Mouse (Mus musculus): Measurements from ENCODE around the gene Psph.
"Not testable (repeated sequence)": the region's sequence is repeated elsewhere in the genome, so short reads cannot be mapped to it uniquely, and the experiment has no call there.

Psph gene

DNA sequence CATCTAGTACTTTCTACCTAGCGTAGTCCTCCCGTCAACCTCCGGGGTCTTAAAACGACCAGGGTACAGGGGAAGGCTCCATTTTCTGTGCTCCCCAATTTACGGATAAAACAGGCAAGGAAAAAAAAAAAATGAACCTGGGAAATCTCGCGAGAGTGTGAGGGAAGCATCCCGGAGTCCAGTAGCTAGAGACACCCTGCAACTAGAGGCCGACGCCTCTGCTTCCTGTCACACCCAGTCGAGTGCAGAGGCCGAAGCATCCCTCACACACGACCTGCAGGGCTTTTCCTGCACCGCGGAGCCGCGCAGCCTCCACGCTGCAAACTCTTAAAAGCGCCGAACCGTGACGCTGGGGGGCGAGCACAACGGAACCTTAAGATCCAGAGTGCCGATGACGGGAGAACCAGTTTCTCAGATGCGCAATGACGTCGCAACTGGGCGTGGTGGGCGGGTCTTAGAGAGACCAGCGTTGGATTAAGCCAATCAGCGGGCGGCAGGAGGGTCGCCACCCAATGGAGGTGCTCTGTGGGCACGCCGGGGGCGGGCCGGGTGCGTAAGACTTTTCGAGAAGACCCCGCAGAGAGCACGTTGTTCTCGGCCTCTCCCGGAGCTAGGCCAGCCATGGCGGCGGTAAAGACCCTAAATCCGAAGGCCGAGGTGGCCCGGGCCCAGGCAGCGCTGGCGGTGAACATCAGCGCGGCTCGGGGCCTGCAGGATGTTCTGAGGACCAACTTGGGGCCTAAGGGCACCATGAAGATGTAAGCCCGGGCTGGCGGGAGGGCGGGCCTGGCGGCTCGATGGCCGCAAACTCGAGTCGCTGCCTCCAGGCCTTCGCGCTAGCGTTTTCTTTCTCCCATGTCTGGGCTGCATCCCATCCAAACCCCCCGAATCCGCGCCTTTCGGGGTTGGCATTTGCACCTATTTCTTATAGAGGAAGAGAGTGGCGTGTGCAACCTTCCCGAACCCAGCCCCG lies at the start of gene Psph:
TSS of gene Psph (minus strand) at position 632 of the 973 bp plus-strand sequence.
- peak; percentile 96 for DNase-seq

DNA sequence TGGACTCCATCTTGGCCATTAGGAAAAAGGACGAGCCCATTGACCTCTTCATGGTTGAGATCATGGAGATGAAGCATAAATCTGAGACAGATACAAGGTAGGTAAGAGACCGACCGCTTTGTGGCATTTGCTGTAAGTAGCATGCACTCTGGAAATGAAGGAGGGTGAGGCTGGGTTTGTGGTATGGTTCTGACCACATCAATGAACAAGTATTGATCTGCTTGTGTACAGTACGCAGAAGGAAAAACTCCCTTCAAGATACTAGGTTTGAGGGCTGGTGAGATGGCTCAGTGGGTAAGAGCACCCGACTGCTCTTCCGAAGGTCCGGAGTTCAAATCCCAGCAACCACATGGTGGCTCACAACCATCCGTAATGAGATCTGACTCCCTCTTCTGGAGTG lies 3.3 kb upstream of the Psph start:
- not testable (repeated sequence) for DNase-seq

DNA sequence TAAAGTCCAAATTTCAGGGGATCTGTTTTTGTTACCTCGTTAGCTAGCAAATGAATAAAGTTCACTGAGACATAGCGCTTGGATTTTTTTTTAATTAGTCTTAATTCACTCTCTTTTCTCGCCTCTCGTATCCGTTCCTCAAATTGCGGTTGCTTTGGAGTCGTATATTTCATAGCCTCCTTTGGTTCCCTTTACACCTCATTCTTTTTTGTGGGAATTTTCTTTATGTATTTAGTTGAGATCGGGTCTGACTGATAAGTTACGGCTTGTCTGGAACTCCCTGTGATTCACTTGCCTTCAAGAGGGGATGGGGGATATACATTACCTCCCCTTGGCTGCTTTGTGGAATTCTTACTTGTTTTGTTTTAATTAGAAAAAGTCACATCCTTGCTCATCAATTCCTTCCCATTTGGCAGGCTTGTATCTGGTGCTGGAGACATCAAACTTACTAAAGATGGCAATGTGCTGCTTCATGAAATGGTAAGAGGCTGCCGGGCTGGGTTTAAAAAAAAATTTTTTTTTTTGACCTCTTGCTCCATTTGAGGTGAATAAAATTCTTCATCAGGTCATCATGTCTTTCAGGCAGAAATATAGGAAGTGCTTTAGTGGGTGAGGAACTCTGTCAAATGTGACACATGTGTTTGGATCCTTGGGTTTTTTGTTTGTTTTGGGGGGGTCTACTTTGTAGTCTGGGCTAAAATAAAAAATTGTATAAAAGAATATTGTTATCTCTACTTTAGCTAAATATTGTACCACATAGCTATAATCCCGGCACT lies 757 bp upstream of the Psph start:
- no peak for DNase-seq

DNA sequence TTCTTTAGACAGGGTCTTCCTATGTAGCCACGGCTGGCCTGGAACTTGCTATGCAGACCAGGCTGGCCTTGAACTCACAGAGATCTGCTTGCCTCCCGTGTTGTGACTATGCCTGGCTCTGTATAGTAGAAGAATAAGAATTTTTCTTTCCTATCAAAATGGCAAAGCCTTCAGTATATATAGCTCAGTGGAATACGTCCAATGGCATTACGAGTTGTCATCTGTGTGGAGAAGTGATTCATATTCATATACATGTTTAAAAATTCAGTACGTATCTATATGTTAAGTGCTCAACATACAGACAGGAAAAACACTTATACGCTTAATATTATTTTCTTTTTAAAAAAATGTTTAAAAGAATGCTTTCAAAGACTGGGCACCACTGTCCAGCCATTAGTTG lies 1.1 kb downstream of the Psph start:
- no peak for DNase-seq

DNA sequence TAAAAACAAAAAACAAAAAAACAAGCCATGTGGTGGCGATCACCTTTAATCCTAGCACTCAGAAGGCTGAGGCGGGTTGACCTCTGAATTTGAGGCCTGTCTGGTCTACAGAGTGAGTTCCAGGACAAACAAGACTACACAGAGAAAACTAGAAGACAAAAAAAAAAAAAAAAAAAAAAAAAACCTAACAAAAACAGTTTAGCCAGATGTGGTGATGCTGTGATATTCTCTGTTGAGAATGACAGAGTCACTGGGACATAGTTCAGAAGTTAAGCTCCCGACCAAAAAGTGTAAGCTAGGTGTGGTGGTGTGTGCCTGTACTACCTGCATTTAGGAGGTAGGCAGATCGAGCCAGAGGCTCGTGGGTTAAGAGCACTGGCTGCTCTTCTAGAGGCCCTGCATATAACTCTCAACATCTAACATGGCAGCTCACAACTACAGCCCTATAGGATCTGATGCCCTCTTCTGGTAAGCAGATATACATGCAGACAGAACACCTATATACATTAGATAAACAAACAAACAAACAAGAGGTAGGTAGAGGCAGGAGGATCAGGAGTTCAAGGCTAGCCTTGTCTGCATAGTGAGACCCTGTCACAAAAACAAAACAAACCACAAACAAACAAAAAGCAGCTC lies 1.9 kb downstream of the Psph start:
- DNase-seq = no peak

DNA sequence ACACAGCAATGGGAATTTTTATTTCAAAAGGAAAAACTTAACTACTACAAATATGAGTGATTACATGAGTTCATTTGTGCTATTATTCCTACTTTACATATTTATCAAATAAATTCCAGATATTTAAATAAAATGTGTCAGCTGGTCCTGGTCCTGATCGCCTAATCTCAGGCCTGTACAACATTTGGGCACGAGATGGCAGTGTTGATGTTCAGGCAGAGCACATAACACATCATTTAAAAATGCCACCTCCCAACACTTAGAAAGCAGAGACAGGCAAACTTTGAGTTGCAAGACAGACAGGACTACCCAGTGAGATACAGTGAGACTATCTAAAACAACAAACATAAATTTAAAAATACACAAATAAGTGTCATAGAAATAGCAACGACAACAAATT lies 5.0 kb downstream of the Psph start:
- DNase-seq = no peak

DNA sequence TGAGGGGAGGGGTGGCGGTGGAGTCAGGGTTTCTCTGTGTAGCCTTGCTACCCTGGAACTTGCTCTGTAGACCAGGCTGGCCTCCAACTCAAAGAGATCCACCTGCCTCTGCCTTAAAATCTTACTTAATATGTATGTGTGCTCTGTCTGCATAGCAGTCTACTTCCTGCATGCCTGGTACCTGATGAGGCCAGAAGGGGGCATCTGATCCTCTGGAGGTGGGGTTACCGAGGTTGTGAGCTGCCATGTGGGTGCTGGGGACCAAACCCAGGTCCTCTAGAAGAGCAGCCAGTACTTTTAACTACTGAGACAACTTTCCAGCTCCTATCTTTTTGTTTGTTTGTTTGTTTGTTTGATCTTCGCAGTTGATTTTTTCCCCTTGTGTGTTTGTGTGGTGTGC lies 7.1 kb downstream of the Psph start:
- no peak for DNase-seq

DNA sequence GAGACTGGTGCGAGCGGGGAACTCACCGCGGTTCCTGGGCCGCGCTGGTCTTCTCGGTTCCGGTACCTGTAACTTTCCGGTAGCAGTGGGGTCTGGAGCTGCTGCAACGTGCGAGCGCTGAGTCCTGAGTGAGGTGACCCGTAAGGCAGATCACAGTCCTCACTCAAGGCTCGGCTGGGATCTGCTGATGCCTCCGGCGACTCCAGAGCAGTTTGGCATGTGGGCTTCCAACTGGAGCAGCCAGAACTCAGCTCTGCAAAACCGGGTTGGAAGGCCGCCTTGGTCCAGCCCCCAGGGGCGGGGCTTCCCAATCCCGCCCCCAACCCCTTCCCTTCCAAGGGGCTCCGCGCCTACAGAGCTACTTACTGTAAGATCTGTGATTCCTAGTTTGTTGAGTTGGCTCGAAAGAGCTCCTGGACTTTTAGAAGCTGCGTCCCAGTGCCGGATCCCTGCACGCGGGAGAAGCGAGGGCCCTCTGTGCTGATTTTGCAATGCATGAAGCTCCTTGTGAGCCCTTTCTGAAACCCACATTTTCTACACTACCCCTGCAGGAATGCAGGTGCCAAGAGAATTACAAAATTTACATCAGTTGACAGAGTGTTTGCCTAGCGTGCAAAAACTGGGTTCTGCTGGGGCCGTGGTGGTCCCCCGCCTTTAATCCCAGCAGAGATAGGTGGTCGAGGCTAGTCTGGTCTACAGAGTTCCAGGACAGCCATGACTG lies 8.1 kb downstream of the Psph start:
- DNase-seq = peak; percentile 81

DNA sequence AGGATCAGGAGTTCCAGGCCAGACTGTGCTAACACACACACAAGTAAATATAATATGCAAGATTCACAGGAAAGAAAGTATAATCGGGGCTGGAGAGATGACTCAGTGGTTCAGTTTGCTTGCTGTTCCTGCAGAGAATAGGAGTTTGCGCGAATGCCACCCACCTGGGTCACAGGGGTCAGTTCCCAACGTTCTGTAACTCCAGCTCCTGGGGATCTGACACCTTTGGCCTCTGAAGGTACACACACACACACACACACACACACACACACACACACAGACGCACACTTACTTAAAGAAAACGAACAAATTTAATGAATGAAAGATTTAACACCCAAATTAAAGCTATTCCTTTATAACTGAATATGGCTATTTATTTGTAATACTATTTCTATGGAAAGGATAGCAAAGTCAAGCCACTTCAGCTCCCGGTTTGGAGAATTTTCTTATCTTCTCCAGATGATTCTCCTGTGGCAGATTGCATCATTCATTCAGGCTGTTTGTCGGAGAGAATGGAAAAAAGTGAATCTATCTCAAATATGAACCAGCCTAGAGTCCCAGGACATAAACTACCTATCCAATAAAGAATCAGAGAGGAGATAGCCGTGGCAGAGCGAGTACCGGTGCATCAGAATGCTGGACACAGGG lies 8.8 kb downstream of the Psph start:
- no peak for DNase-seq

DNA sequence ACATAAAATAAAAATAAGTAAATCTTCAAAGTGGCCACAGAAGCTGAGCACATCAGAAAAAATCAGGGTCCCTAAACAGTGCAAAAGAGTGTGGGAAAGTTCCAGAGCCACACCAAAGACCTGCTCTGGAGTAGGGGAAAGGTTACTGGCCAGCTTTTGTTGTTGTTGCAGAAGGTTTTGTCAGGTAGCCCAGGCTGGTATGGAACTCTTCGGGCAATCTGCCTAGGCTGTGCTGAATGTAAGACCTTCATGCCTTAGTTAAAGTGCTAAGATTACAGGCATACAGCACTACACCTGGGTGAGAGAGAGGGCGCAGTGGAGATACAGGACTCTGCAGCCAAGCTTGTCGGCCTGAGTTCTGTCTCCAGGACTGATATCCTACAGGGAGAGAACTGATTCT lies 12.6 kb downstream of the Psph start:
- DNase-seq = no peak

DNA sequence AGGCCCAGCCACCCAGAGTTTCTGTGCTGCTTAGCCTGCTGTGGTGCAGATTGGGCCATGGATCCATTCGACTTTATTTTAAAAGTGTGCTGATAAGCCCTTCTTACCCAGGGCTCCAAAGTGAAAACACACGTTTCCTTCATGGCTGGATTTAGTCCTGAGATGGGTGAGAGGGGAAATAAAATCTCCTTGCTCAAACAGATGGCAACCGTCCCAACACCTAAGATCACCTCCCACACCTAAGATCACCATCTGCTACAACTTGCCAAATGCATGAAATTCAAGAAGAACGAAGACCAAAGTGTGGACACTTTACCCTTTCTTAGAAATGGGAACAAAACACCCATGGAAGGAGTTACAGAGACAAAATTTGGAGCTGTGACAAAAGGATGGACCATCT lies 13.9 kb downstream of the Psph start:
- not testable (repeated sequence) for DNase-seq

DNA sequence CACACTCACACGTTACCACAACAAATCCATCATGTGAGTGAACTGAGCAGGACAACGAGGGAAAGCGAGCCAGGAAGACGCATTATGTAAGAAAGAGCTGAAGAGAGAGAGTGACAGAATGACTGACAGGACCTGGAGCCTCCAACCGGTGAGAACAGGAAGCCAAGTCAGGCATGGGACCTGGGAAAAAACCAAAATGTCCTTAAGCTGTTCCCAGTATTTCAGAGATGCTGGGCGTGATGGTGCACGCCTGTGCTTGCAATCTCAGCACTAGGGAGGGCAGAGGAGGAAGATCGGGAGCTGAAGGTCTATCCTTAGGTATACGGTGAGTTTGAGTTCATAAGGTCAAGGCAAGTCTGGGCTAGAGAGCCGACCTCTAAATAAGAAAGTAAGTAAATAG lies 14.8 kb downstream of the Psph start:
- DNase-seq = no peak

DNA sequence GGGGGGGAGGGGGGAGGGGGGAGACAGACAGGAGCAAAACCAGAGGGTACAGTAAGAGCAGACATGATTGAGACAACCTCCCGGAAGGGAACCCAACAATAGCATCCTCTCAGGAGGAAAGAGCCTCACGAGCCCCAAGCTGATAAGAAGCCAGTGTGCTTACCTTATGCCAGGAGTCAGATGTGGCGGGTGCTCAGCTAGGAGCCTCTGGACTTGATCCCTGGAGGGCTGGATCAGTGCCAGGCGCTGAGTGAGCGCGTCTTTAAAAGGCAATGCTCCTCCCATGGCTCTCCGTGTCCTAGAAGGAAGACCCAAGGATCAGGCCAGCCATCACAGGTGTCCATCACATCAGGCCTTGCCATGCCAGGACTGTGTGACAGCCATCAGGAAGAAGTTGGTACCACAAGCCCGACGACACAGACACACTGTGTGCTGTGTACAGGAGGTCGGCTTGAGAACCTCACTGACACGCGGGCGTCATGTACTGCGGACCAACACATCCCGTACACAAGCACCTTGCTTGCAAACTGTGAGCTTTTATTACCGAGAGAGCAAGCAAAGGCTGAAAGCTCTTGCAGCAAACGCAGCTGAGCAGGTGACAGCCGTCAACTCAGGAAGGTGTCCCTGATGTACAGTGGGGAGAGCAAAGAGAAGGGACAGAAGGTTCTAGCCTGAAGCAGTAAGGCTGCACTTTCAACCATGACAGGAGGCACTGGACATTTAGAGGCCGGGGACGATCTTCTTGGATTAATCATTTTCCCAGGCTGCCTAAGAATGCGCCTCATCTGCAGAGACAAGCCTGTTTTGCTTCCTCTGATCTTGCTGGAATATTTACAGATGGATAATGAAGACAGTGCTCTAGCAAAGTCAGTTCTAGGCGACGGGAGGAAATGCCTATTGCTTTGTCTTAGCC lies 16.6 kb downstream of the Psph start:
- no peak for DNase-seq

DNA sequence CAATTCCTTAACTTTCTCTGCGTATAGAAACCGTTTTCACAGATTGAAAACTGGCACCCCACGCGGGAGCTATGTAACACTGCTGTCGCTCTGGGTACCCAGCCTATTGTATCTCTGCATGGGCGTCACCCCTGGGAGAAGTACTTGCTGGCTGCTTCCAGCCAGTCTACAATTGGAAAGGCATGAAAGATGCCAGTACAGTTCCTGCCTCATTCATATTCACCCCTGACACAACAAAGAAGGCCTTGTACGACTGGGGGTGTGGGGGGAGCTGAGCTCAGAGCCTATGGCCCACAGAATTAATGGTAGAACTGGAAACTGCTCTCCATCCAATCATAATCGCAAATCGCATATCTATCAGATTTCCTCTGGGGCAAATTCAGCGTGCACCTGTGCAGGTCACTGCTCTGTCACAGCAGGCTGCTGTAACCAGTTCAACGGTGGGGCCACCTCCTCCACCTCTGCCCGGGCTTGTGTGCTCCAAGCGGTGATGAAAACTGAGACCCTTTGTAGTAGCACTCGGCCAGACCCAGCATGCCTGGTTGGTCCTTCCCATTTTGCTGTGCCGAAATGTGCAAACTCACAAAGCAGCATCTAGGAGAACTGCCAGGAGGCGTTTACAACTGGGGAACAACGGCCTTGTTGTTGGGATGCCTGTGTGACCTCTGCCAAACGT lies 25.2 kb downstream of the Psph start:
- peak; percentile 45 for DNase-seq

DNA sequence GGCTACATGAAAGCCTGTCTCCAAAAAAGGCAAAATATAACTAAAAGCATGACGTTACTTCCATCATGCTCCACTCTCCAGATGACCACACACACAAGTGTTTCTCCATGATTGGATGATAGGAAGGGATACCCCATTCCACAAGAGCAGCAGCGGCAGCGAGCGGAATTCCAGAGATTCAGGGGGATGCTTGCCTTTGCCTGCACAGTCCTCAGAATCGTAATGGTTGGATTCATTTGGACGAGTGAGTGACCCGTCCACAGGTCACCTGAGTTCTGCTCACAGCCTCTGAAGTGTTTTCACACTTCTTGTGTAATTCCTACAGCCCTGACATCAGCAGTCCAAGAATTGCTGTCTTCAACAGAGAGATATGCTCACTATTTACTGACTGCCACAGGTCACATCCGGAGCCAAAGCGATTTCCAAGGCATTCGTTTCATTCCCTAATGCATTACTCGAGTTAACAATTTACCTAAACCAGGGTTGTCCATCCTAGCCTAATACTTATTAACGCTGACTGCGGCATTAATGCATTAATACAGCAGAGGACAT lies 27.2 kb downstream of the Psph start:
- DNase-seq = no peak

DNA sequence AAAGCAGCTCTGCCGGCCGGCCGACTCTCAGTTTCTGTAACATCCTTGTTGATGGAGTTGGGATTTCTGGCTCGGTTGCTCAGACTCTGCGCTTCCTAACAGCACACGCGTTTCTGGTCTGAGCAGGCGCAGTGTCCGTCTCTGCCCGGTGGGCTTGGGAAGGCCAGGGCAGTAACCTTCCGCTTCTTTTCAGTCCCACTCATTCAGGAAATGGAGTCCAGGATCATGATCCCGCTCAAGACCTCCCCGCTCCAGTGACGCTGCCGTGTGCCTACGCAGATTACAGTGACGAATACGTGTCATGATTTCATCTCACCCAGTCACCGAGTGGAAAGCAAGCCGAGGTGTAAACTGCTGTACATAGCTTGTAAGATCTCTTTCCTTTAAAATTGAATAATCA lies 30.4 kb downstream of the Psph start:
- DNase-seq = no peak

DNA sequence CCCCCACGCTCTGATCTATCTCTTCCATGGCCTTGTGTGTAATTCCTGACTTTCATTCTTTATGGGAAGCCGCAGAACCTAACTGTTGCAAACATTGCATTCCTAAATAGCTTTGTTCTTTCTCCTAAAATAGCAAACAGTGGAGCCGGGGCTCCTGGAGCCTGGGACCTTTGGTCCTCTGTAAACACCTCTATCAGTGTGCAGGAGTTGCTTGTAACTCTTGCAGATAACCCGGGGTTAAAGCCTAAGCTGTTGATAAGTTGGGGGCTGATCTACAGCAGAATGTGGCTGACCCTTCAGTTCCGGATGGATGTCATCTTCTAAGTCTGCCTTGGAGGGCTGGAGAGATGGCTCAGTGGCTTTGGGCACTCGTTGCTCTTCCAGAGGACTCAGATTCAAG lies 43.2 kb downstream of the Psph start:
- no peak for DNase-seq

DNA sequence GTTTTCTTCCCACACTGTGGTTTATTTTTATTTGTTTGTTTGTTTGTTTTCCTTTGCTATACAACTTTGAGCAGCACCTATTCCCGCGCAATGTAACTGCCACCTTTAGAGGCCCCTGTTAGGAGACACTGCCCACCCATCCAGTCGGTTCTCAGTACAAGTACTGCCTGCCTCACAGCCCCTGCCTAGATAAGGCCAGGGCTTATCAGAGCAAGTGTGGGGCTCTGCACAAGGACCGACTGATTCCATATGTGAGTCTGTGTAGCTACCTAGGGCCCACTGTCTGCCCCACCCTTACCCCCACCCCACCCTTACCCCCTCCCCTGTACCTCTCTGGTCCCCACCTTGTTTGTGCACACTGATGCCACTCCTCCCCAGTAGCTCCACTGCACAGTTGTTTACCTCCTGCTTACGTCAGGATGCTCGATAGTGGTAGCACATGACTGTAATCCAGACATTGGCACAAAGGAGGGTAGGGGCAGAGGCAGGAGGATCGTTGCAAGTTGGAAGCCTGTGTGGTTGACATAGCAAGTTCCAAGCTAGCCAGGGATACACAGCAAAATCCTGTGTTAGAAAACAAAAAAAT lies 44.3 kb downstream of the Psph start:
- DNase-seq = no peak

DNA sequence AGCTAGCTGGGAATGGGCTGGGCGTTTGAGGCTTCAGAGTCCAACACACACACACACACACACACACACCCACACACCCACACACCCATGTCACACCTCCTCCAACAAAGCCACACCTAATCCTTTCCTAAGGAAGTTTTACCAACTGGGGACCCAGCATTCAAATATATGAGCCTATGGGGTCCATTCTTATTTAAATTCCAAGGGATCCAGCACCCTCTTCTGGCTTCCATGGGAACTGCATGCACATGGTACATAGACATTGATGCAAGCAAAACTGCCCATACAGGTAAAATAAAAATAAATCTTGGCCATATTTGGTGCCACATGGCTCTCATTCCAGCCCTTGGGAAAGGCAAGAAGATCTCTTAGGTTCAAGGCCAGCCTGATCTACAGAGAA lies 46.3 kb downstream of the Psph start:
- DNase-seq = no peak

DNA sequence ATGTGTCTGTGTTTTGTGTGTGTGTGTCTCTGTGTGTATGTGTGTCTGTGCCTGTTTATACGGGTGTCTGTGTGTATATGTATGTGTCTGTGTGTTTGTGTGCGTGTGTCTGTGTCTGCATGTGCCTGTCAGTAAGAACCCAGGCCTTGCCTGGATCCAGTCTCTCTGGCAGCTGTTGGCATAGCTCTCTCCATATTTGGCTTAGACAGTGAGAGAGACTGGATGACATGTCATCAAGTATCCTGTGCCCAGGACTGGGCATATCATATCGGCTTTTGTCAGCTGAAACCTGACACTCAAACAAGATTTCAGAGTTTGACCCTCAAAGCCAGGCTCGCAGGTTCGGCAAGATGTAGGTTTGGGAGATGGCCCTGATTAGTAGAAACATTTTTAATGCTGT lies 56.2 kb downstream of the Psph start:
- DNase-seq = no peak
